Mouse (Mus musculus) Muller cell, postnatal 12 days (primary cell): ENCODE data around the gene Bcl2l1.

Experiments used
- DNase-seq: peaks from one replicate; pipeline ENCODE4 v3.0.0-alpha.2; 2015; ENCODE audit errors: inconsistent ontology term

The Bcl2l1 gene

GRCm38 (mm10) chr2:152772231-152772630 lies 59.3 kb downstream of the Bcl2l1 start:
- no peak for DNase-seq

- DNase-seq: no peak
These were observed 60.0 kb downstream of the Bcl2l1 start for GRCm38 (mm10) chr2:152771571-152771970.

- DNase-seq: no peak
These were observed 61.9 kb downstream of the Bcl2l1 start for GRCm38 (mm10) chr2:152769677-152770076.

- no peak for DNase-seq
These were observed 63.8 kb downstream of the Bcl2l1 start for GRCm38 (mm10) chr2:152767618-152768271.

GRCm38 (mm10) chr2:152766387-152767123 lies 65.0 kb downstream of the Bcl2l1 start:
- DNase-seq: peak; percentile 84

GRCm38 (mm10) chr2:152765045-152765674 lies 66.4 kb downstream of the Bcl2l1 start:
- DNase-seq: peak; percentile 56

GRCm38 (mm10) chr2:152764172-152765044 lies 67.1 kb downstream of the Bcl2l1 start:
- DNase-seq: peak; percentile 68

GRCm38 (mm10) chr2:152763310-152763709 lies 68.2 kb downstream of the Bcl2l1 start:
- DNase-seq: no peak

GRCm38 (mm10) chr2:152758351-152758750 lies 73.2 kb downstream of the Bcl2l1 start:
- no peak for DNase-seq

GRCm38 (mm10) chr2:152757478-152757877 lies 74.0 kb downstream of the Bcl2l1 start:
- DNase-seq: no peak

- no peak for DNase-seq
These were observed 74.8 kb downstream of the Bcl2l1 start for GRCm38 (mm10) chr2:152756474-152757393.

GRCm38 (mm10) chr2:152753944-152754711 lies 77.4 kb downstream of the Bcl2l1 start, which contains the start of gene Cox4i2:
Gene Cox4i2 (plus strand): TSS chr2:152754173.
- no peak for DNase-seq

GRCm38 (mm10) chr2:152742435-152742834 lies 89.1 kb downstream of the Bcl2l1 start:
- no peak for DNase-seq

- peak; percentile 87 for DNase-seq
These were observed 90.1 kb downstream of the Bcl2l1 start for GRCm38 (mm10) chr2:152741153-152742041.

- DNase-seq: no peak
These were observed 91.0 kb downstream of the Bcl2l1 start for GRCm38 (mm10) chr2:152740490-152740889.

- DNase-seq: peak; percentile 54
These were observed 91.7 kb downstream of the Bcl2l1 start for GRCm38 (mm10) chr2:152739842-152740260.

- peak; percentile 95 for DNase-seq
These were observed 92.3 kb downstream of the Bcl2l1 start for GRCm38 (mm10) chr2:152739031-152739841.

- DNase-seq: no peak
These were observed 93.2 kb downstream of the Bcl2l1 start for GRCm38 (mm10) chr2:152738341-152738740.
